In genomic region chr13:52114962-52115361, GRCm38 (mm10) we compare ENCODE assay signal across 24 mouse cellular contexts.
DNase-seq lines count a peak whose midpoint lies in the region; ATAC-seq and TF ChIP-seq lines count a peak whose summit lies in the region.
"Had no signal": no experiment of that assay in that cellular context is flagged by ENCODE, and none has a peak within 500 bp of the region (broad histone marks: within the 10 kb centered on the region; RNA-seq: fewer than 3 reads in every experiment).

No protein-coding gene starts in this region.

- no peaks in the 10 kb centered on the region for H3K27me3 ChIP-seq in CH12.LX (replicated peaks)
- H3K27me3 ChIP-seq in megakaryocyte, embryonic 14.5 days (replicated peaks) = peaks cover 73% of the 10 kb centered on the region
- H3K27me3 ChIP-seq in midbrain, embryonic 16.5 days (ENCODE audit: control insufficient read depth, insufficient read depth, low read depth, low read length) = no peaks in the 10 kb centered on the region
- H3K27me3 ChIP-seq: intestine, embryonic 15.5 days; kidney, embryonic 15.5 days; Patski had no signal

- intact Hi-C loops in gastrocnemius, postnatal 36 days (cut with DNase I) = no loop called here

- 91% methylated on average over 6 of the region's 6 CpGs for WGBS in midbrain, embryonic 16.5 days

- peaks cover 6 to 14% of the 10 kb centered on the region in 2 experiments for H3K4me1 ChIP-seq in CH12.LX (ENCODE audit: control insufficient read depth in 1 of 2, insufficient read depth in 2 of 2)
- peaks cover 48% of the 10 kb centered on the region for H3K4me1 ChIP-seq in megakaryocyte, embryonic 14.5 days
- peaks cover 6% of the 10 kb centered on the region; the same call in 1 of the 2 replicates for H3K4me1 ChIP-seq in midbrain, embryonic 16.5 days (ENCODE audit: control insufficient read depth, insufficient read depth, low read length)
- H3K4me1 ChIP-seq: intestine, embryonic 15.5 days had no signal

- H3K4me3 ChIP-seq in CH12.LX (replicated peaks in 1 of 3; ENCODE audit: low read depth in 2 of 3, low read length in 2 of 3, poor library complexity in 1 of 3) = no peak overlapping the region
- H3K4me3 ChIP-seq in megakaryocyte, embryonic 14.5 days (replicated peaks) = peak overlapping the region; percentile 5
- no peak overlapping the region for H3K4me3 ChIP-seq in midbrain, embryonic 16.5 days (ENCODE audit: low read depth, low read length)
- H3K4me3 ChIP-seq: forebrain, embryonic 10.5 days; intestine, embryonic 15.5 days; kidney, embryonic 15.5 days; left cerebral cortex, adult 2 months had no signal

- H3K36me3 ChIP-seq in CH12.LX (replicated peaks in 1 of 2; ENCODE audit: control insufficient read depth in 1 of 2, insufficient read depth in 1 of 2, low read length in 1 of 2) = no peaks in the 10 kb centered on the region
- H3K36me3 ChIP-seq in megakaryocyte, embryonic 14.5 days (replicated peaks; ENCODE audit: low read length) = no peaks in the 10 kb centered on the region
- no peaks in the 10 kb centered on the region for H3K36me3 ChIP-seq in midbrain, embryonic 16.5 days (ENCODE audit: control insufficient read depth, insufficient read depth, low read length)
- H3K36me3 ChIP-seq: forebrain, embryonic 10.5 days; intestine, embryonic 15.5 days; kidney, embryonic 15.5 days had no signal

- H3K9me3 ChIP-seq in CH12.LX (replicated peaks; ENCODE audit: low read length) = peaks cover 10% of the 10 kb centered on the region
- H3K9me3 ChIP-seq in megakaryocyte, embryonic 14.5 days = peaks cover 26% of the 10 kb centered on the region
- H3K9me3 ChIP-seq in midbrain, embryonic 16.5 days (replicated peaks; ENCODE audit: control insufficient read depth, low read length, poor library complexity, severe bottlenecking) = no peaks in the 10 kb centered on the region
- H3K9me3 ChIP-seq: forebrain, embryonic 10.5 days; intestine, embryonic 15.5 days; kidney, embryonic 15.5 days had no signal

- ATAC-seq in midbrain, embryonic 16.5 days = no peak
- ATAC-seq: activated CD4-positive, CD25-positive, alpha-beta regulatory T cell, adult 4 months; forebrain, postnatal 0 days; intestine, embryonic 15.5 days; Patski had no signal

- no peak for TF ChIP-seq RAD21 in CH12.LX (IDR thresholded peaks at IDR 0.05; ENCODE audit: low read depth, low read length)

- dilution Hi-C loops in CH12.LX (cut with MboI; ENCODE audit: extremely low pct_ligation_motif_present, extremely low pct_unique_long_range_greater_than_20kb, low sequenced_read_pairs) = no loop called here

- H3K4me2 ChIP-seq in CH12.LX (ENCODE audit: insufficient read depth, low read depth, poor library complexity, severe bottlenecking) = no peak overlapping the region
- no peak overlapping the region for H3K4me2 ChIP-seq in midbrain, embryonic 16.5 days (ENCODE audit: low read length)
- H3K4me2 ChIP-seq: hindbrain, embryonic 14.5 days; intestine, embryonic 15.5 days; kidney, embryonic 15.5 days; liver, embryonic 11.5 days; midbrain, embryonic 11.5 days had no signal

- peak; percentile 40 for TF ChIP-seq EP300 in CH12.LX (IDR thresholded peaks at IDR 0.05; ENCODE audit: low read length)

- in situ Hi-C loops in CH12.LX (cut with MboI; ENCODE audit: low pct_ligation_motif_present, low pct_unique_long_range_greater_than_20kb, low sequenced_read_pairs) = no loop called here

- H3K9ac ChIP-seq in CH12.LX (ENCODE audit: insufficient read depth, low read depth) = no peak overlapping the region
- no peak overlapping the region for H3K9ac ChIP-seq in midbrain, embryonic 16.5 days (ENCODE audit: low read depth, low read length)
- H3K9ac ChIP-seq: forebrain, postnatal 0 days; hindbrain, embryonic 14.5 days; intestine, embryonic 15.5 days; kidney, embryonic 15.5 days had no signal

- no peak overlapping the region for H3K27ac ChIP-seq in CH12.LX (ENCODE audit: insufficient read depth, low read depth)
- no peak overlapping the region for H3K27ac ChIP-seq in midbrain, embryonic 16.5 days (ENCODE audit: low read length)
- H3K27ac ChIP-seq: hindbrain, embryonic 14.5 days; intestine, embryonic 15.5 days; kidney, embryonic 15.5 days; left cerebral cortex, adult 2 months had no signal

- H3K79me2 ChIP-seq in CH12.LX (replicated peaks; ENCODE audit: control insufficient read depth, extremely low read depth, insufficient read depth, poor library complexity, severe bottlenecking) = no peaks in the 10 kb centered on the region

- peak; percentile 80 for DNase-seq in 3134 (ENCODE audit: extremely low read depth, insufficient read length, low spot score)
- DNase-seq in 416B (ENCODE audit: low read depth) = peak; percentile 50
- DNase-seq in CH12.LX (ENCODE audit: extremely low read depth) = peak; percentile 33
- DNase-seq in kidney, postnatal 4 days = no peak
- DNase-seq in layer of hippocampus, postnatal 25 days (ENCODE audit: extremely low spot score in 1 of 2, low spot score in 1 of 2) = no peak
- no peak for DNase-seq in gastrocnemius, postnatal 36 days
- DNase-seq: adrenal gland, postnatal 36 days; cerebellum, adult 8-10 months; forebrain, postnatal 0 days; heart, postnatal 36 days; lung, postnatal 36 days; right cerebral cortex, postnatal 25 days; thymus, postnatal 36 days had no signal

- TF ChIP-seq CTCF in CH12.LX (conservative IDR thresholded peaks at IDR 0.05 in 1 of 2, IDR thresholded peaks at IDR 0.05 in 1 of 2; ENCODE audit: low read depth in 2 of 2, low read length in 2 of 2) = no peak

- no peak for TF ChIP-seq POLR2A in CH12.LX (IDR thresholded peaks at IDR 0.05; ENCODE audit: low read depth, low read length)

TF ChIP-seq in CH12.LX, 34 proteins besides CTCF, POLR2A, EP300 and RAD21:
- TF ChIP-seq NRF1 (IDR thresholded peaks at IDR 0.05; ENCODE audit: low read depth, low read length) = no peak
- TF ChIP-seq BHLHE40 (IDR thresholded peaks at IDR 0.05; ENCODE audit: low read depth, low read length) = peak; percentile 42

Comparison
In these comparisons a context has a peak if more than half of its experiments do, and no peak if none do; other contexts are left out.
1. DNase-seq: peak in 3134 (single experiment), 416B (single experiment) and CH12.LX (single experiment); none in kidney, postnatal 4 days (0 of 2), layer of hippocampus, postnatal 25 days (0 of 2) and gastrocnemius, postnatal 36 days (0 of 2).